Mouse (Mus musculus): ENCODE results near the gene Gpr88. TPM values are rescaled to one million over a fixed set of nuclear protein-coding genes. Genes with fewer than 3 reads are reported as not detected.
"Not testable (repeated sequence)": the region's sequence is repeated elsewhere in the genome, so short reads cannot be mapped to it uniquely, and the experiment has no call there.

Gpr88 gene
- polyA plus RNA-seq, 1 experiment from 2014 or later = 3.2 TPM

DNA sequence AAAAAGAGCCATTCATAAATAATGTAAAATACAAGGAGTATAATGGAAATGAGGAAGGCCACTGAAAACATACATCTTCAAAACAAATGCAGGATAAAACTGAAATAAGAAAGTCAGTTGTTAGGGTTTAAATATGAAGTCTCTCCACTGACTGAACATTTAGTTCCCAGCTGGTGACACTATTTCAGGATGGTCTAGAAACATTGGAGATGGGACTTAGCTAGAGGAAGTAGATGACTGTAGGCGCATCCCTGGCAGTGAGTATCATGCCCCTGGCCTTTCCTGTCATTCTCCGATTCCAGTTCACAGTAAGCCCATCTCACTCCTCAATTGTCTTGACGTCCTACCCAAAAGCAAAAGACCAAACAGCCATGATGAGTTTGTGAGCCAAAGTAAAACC is 19.8 kb downstream of the Gpr88 start:
- WGBS = 84% methylated on average over 3 of the region's 3 CpGs

GRCm38 (mm10) chr3:116232763-116233162 is 20.5 kb downstream of the Gpr88 start:
- H3K9me3 ChIP-seq = no peaks in the 10 kb centered on the region
- ATAC-seq (ENCODE audit: low FRiP score) = no peak
- H3K27ac ChIP-seq = no peak overlapping the region
- WGBS = 90% methylated on average over 5 of the region's 5 CpGs
- H3K36me3 ChIP-seq = no peaks in the 10 kb centered on the region
- H3K27me3 ChIP-seq = no peaks in the 10 kb centered on the region
- 0 out of 2 replicates have a peak, but pooled peaks cover 6% of the 10 kb centered on the region for H3K4me1 ChIP-seq (replicated peaks)
- no peak overlapping the region for H3K4me3 ChIP-seq
- no peak overlapping the region for H3K9ac ChIP-seq
- no peak overlapping the region for H3K4me2 ChIP-seq

More for the DNA sequence above, 19.8 kb downstream of the Gpr88 start:
- no peaks in the 10 kb centered on the region for H3K36me3 ChIP-seq
- no peak for ATAC-seq (ENCODE audit: low FRiP score)
- H3K4me3 ChIP-seq = no peak overlapping the region
- no peak overlapping the region for H3K27ac ChIP-seq
- no peaks in the 10 kb centered on the region for H3K9me3 ChIP-seq
- 0 out of 2 replicates have a peak, but pooled peaks cover 1% of the 10 kb centered on the region for H3K4me1 ChIP-seq (replicated peaks)
- H3K9ac ChIP-seq = no peak overlapping the region
- no peaks in the 10 kb centered on the region for H3K27me3 ChIP-seq
- no peak overlapping the region for H3K4me2 ChIP-seq

DNA sequence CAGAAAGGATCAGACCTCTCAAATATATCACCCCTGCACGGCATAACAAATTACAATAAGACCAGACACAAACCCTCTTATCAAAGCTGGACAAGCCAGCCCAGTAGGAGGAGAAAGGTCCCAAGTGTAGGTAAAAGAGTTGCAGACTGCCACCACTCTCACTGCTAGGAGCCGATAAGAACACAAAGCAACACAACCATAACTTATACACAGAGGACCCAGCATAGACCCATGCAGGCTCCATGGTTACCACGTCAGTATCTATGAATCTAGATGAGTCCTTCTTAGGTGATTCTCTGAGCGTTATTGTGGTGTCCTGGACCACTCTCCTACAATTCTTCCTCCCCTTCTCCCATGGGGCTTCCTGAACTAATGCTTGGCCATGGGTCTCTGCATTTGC is 24.0 kb downstream of the Gpr88 start:
- H3K9ac ChIP-seq = no peak overlapping the region
- no peaks in the 10 kb centered on the region for H3K27me3 ChIP-seq
- WGBS = 78% methylated on average over 4 of the region's 4 CpGs
- H3K4me1 ChIP-seq (replicated peaks) = 0 out of 2 replicates have a peak, but pooled peaks cover 6% of the 10 kb centered on the region
- no peaks in the 10 kb centered on the region for H3K36me3 ChIP-seq
- no peaks in the 10 kb centered on the region for H3K9me3 ChIP-seq
- ATAC-seq (ENCODE audit: low FRiP score) = no peak
- H3K27ac ChIP-seq = no peak overlapping the region
- no peak overlapping the region for H3K4me2 ChIP-seq
- no peak overlapping the region for H3K4me3 ChIP-seq

DNA sequence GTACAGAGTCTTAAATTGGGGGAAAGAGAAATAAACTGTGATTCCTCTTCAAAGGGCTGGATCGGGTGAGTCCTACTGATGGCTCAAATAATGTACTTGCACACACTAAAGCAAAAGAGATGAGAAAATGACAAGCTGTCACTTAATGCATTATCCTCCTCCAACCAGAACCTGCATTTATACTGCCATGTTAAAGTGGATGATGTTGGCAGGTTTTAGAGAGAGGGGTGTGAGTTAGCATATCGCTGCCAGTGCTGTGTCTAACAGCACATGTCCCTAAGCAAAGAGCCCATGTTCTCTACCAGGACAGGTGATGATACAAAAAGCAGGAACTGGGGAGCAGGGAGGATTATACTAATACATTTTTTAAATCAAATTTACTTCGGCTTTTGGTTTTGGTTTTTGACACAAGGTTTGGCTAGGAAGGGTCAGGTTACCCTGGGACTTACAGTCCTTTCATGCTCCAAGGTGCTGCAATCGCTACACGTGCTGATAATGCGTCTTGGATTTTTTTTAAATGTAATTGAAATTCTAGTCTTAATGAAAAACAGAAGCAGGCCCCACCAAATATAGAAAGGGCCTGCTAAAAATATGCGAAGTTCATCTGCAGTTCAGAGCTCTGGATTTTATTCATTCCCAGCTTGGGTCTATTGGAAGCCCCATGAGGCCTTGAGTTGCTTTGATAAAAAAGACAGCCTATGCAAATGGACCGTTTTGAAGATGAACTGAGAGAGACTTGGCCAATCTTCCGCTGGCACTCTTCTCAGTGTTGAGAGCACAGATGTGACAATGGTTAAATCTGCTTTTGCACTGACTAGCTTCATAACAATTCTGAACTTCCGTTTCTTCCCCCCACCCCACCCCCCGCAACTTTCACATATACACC is 24.7 kb downstream of the Gpr88 start:
- Histone ChIP-seq H3K9ac (no peak overlapping the region), H3K4me2 (no peak overlapping the region), H3K36me3 (no peaks in the 10 kb centered on the region), H3K4me3 (no peak overlapping the region), H3K27me3 (no peaks in the 10 kb centered on the region), H3K9me3 (no peaks in the 10 kb centered on the region), H3K4me1 (replicated peaks) (0 out of 2 replicates have a peak, but pooled peaks cover 6% of the 10 kb centered on the region), H3K27ac (no peak overlapping the region)
- ATAC-seq (ENCODE audit: low FRiP score) = no peak
- WGBS = 47% methylated on average over 11 of the region's 11 CpGs

GRCm38 (mm10) chr3:116227383-116227782 is 25.9 kb downstream of the Gpr88 start:
- no peak for ATAC-seq (ENCODE audit: low FRiP score)
- no peaks in the 10 kb centered on the region for H3K9me3 ChIP-seq
- 82% methylated on average over 5 of the region's 5 CpGs for WGBS
- no peaks in the 10 kb centered on the region for H3K36me3 ChIP-seq
- H3K9ac ChIP-seq = no peak overlapping the region
- no peak overlapping the region for H3K4me2 ChIP-seq
- no peak overlapping the region for H3K4me3 ChIP-seq
- no peak overlapping the region for H3K27ac ChIP-seq
- H3K27me3 ChIP-seq = no peaks in the 10 kb centered on the region
- H3K4me1 ChIP-seq (replicated peaks) = peaks cover 13% of the 10 kb centered on the region; the same call in 1 of the 2 replicates

DNA sequence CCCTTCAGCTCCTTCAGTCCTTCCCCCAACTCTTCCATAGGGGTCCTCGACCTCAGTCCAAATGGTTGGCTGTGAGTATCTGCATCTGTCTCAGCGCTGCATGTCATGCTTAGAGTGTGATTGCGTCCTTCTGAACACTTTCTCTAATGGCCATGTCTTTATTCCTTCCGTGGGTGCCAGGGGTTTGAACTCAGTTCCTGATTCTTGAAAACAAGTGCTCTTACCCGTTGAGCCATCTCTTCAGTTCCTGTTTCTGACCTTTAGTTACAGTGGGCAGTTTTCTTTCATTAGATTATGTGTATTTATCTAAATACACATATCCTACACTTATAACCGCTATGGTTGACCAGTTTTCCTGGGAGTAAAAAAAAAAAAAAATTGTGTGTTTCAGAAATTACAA is 26.4 kb downstream of the Gpr88 start:
- Histone ChIP-seq H3K4me1 (replicated peaks) (peaks cover 17% of the 10 kb centered on the region), H3K36me3 (no peaks in the 10 kb centered on the region), H3K4me3 (no peak overlapping the region), H3K9me3 (no peaks in the 10 kb centered on the region), H3K27ac (no peak overlapping the region), H3K4me2 (no peak overlapping the region), H3K27me3 (no peaks in the 10 kb centered on the region), H3K9ac (no peak overlapping the region)
- WGBS = 90% methylated on average over 6 of the region's 6 CpGs
- no peak for ATAC-seq (ENCODE audit: low FRiP score)

- H3K4me2 ChIP-seq = peak overlapping the region; percentile 54
- H3K27me3 ChIP-seq = no peaks in the 10 kb centered on the region
- peaks cover 15% of the 10 kb centered on the region for H3K4me1 ChIP-seq (replicated peaks)
- ATAC-seq (ENCODE audit: low FRiP score) = peak; percentile 73
- no peaks in the 10 kb centered on the region for H3K36me3 ChIP-seq
- H3K4me3 ChIP-seq = peak overlapping the region; percentile 36
- 0 out of 2 replicates have a peak overlapping the region, but pooled peaks have one; percentile 8 for H3K27ac ChIP-seq
- peak overlapping the region; percentile 62 for H3K9ac ChIP-seq
- WGBS = 21% methylated on average over 17 of the region's 17 CpGs
- H3K9me3 ChIP-seq = no peaks in the 10 kb centered on the region
Measured at GRCm38 (mm10) chr3:116222511-116223243, 30.6 kb downstream of the Gpr88 start.

DNA sequence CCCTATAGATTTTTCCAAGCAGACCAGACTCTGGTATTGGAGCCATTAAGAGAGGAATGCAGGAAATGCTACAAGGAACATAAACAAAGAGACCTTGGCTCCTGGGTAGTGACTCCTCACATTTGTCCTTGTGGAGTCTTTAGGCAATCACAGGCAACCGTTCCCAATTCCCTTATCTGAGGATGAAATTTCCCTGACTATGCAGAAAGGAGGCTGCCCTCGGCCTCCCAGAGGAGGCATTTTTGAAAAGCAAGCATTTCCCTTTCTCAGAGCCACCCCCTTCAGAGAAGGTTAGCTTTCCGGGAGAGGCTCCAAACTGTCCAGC is 31.7 kb downstream of the Gpr88 start:
- Histone ChIP-seq H3K9me3 (no peaks in the 10 kb centered on the region), H3K36me3 (no peaks in the 10 kb centered on the region), H3K27me3 (no peaks in the 10 kb centered on the region), H3K9ac (no peak overlapping the region), H3K27ac (no peak overlapping the region), H3K4me2 (no peak overlapping the region), H3K4me3 (no peak overlapping the region), H3K4me1 (replicated peaks) (peaks cover 15% of the 10 kb centered on the region)
- 31% methylated on average over 3 of the region's 3 CpGs for WGBS
- ATAC-seq (ENCODE audit: low FRiP score) = no peak

DNA sequence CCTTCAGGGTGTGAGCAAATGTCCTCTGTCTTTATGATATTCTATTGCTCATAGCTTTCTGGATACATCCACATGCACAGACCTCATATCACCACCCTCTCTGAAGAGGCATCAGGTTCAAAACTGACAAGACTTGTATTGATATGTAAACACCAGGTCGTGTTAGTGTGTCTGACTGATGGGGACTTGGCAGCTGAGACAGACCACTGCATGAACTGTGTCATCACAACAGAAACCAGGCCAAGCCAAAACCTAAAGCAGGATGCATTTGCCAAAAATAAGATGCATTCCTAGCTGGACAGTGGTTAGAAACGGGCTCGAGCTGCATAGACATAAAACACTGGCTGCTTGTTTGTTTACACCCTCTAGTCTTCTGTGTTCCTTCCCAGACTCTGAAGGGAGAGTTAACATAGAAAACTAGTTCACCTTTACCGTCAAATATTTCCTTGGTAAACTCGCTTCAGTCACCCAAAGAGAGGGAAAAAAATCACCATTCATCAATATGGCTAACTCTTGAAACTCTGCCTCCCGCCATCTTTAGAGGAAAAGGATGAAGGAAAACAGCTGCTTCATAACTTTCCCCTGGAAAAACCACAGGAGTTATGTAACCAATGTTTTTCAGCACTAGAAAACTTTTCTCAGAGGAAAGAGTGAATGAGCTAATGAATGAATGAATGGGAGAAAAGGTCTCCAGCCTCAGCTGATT is 32.2 kb downstream of the Gpr88 start:
- Histone ChIP-seq H3K4me3 (no peak overlapping the region), H3K9me3 (no peaks in the 10 kb centered on the region), H3K4me2 (no peak overlapping the region), H3K27ac (no peak overlapping the region), H3K4me1 (replicated peaks) (peaks cover 15% of the 10 kb centered on the region), H3K27me3 (no peaks in the 10 kb centered on the region), H3K9ac (no peak overlapping the region), H3K36me3 (no peaks in the 10 kb centered on the region)
- ATAC-seq (ENCODE audit: low FRiP score) = no peak
- 73% methylated on average over 6 of the region's 6 CpGs for WGBS

DNA sequence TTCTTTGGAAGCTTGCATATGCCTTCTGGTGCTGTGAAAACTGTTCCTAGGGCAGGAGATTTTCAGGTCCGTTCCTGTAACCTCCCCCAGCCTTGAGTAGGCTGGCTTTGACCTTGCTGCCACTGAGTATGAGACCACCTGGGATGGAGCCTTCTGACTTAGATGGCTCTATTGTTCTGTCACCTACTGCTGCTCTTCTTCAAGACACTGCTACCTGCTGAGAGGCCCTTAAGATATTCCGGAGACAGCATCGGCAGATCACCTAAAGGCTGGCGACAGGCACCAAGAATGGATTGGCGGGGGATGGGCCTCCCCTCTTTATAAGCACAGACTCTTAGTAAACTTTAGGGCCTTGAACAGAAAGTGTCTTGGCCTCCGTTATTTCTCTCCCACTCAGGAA is 35.9 kb downstream of the Gpr88 start:
- H3K4me3 ChIP-seq; H3K9me3 ChIP-seq; H3K4me2 ChIP-seq; H3K9ac ChIP-seq; H3K4me1 ChIP-seq (replicated peaks); H3K27ac ChIP-seq; H3K36me3 ChIP-seq; H3K27me3 ChIP-seq; ATAC-seq (ENCODE audit: low FRiP score): not testable (repeated sequence)
- WGBS = 56% methylated on average over 6 of the region's 6 CpGs

DNA sequence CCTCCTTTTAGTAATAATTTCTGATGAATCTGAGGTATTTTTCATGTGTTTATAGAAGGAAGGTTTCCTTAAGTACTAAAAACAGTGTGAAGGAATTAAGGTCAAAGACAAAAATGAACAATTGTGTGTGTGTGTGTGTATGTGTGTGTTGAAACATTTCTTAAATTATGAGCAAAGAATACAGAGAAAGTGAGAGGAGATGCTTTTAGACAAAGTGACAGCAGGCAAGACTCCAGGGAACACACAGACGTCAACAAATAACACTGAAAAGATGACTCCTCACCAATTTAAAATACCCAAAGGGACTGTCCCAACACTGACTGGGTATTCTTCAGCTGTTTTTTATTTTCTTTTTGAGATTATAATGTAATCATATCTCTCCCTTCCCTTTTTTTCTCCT is 37.0 kb downstream of the Gpr88 start:
- Histone ChIP-seq H3K4me2 (no peak overlapping the region), H3K27me3 (no peaks in the 10 kb centered on the region), H3K4me3 (no peak overlapping the region), H3K36me3 (no peaks in the 10 kb centered on the region), H3K9ac (no peak overlapping the region), H3K9me3 (no peaks in the 10 kb centered on the region), H3K4me1 (replicated peaks) (no peaks in the 10 kb centered on the region), H3K27ac (no peak overlapping the region)
- WGBS = 56% methylated on average over 1 of the region's 1 CpGs
- ATAC-seq (ENCODE audit: low FRiP score) = no peak

- no peaks in the 10 kb centered on the region for H3K9me3 ChIP-seq
- H3K27me3 ChIP-seq = no peaks in the 10 kb centered on the region
- H3K27ac ChIP-seq = no peak overlapping the region
- no peak overlapping the region for H3K4me2 ChIP-seq
- no peak for ATAC-seq (ENCODE audit: low FRiP score)
- 0 out of 2 replicates have a peak, but pooled peaks cover 4% of the 10 kb centered on the region for H3K4me1 ChIP-seq (replicated peaks)
- no peaks in the 10 kb centered on the region for H3K36me3 ChIP-seq
- H3K9ac ChIP-seq = no peak overlapping the region
- H3K4me3 ChIP-seq = no peak overlapping the region
- 86% methylated on average over 5 of the region's 5 CpGs for WGBS
Measured at GRCm38 (mm10) chr3:116211639-116212038, 41.7 kb downstream of the Gpr88 start.

Data from hindbrain, embryonic 13.5 days (tissue).